8 mouse cellular contexts compared by ENCODE assay signal in genomic region chr17:87044364-87044763, GRCm38 (mm10). TPM values are rescaled to one million over a fixed set of nuclear protein-coding genes. Genes with fewer than 3 reads are reported as not detected.
DNase-seq lines count a peak whose midpoint lies in the region; ATAC-seq and TF ChIP-seq lines count a peak whose summit lies in the region.

No protein-coding gene starts in this region.

- WGBS in heart, embryonic 14.5 days, result under 1% methylated on average over 15 of the region's 15 CpGs
- WGBS in liver, embryonic 11.5 days, result 2% methylated on average over 15 of the region's 15 CpGs

- peak; percentile 99 for TF ChIP-seq CTCF in C2C12 (IDR thresholded peaks at IDR 0.05; ENCODE audit: control insufficient read depth, insufficient read depth, insufficient read length)
- TF ChIP-seq CTCF in bone marrow macrophage, adult 2 months (IDR thresholded peaks at IDR 0.05; ENCODE audit: low read depth, low read length), result peak; percentile 100
- peak; percentile 100 for TF ChIP-seq CTCF in embryonic fibroblast, embryonic 13.5 days (IDR thresholded peaks at IDR 0.05; ENCODE audit: borderline replicate concordance, insufficient read depth, low read length)

- no peaks in the 10 kb centered on the region for H3K9me3 ChIP-seq in heart, embryonic 14.5 days (ENCODE audit: control insufficient read depth, low read length)
- no peaks in the 10 kb centered on the region for H3K9me3 ChIP-seq in liver, embryonic 11.5 days (ENCODE audit: control insufficient read depth, low read length)

- H3ac ChIP-seq in C2C12 (ENCODE audit: control insufficient read depth, insufficient read length, low read depth), result no peak overlapping the region

- no peak overlapping the region for H3K9ac ChIP-seq in heart, embryonic 14.5 days (ENCODE audit: low read length)
- no peak overlapping the region for H3K9ac ChIP-seq in liver, embryonic 11.5 days (ENCODE audit: low read depth, low read length)

- H3K79me2 ChIP-seq in C2C12 (ENCODE audit: control insufficient read depth, insufficient read depth), result no peaks in the 10 kb centered on the region

- TF ChIP-seq POLR2A in bone marrow macrophage, adult 2 months (IDR thresholded peaks at IDR 0.05; ENCODE audit: borderline replicate concordance, low read depth, low read length), result no peak
- no peak for TF ChIP-seq POLR2A in embryonic fibroblast, embryonic 13.5 days (IDR thresholded peaks at IDR 0.05; ENCODE audit: low read depth, low read length)

- H3K27me3 ChIP-seq in C2C12 (ENCODE audit: control insufficient read depth, insufficient read depth, insufficient read length), result no peaks in the 10 kb centered on the region
- no peaks in the 10 kb centered on the region; the same call in 1 of the 2 replicates for H3K27me3 ChIP-seq in heart, embryonic 14.5 days (ENCODE audit: control insufficient read depth, insufficient read depth, low read length)
- no peaks in the 10 kb centered on the region; the same call in 1 of the 2 replicates for H3K27me3 ChIP-seq in liver, embryonic 11.5 days (replicated peaks; ENCODE audit: control insufficient read depth, insufficient read depth, low read length)
- no peaks in the 10 kb centered on the region for H3K27me3 ChIP-seq in splenic B cell, adult 2 months (ENCODE audit: control insufficient read depth, insufficient read depth, low read length, poor library complexity, severe bottlenecking)

- H3K36me3 ChIP-seq in C2C12 (ENCODE audit: control insufficient read depth, insufficient read depth), result no peaks in the 10 kb centered on the region
- H3K36me3 ChIP-seq in heart, embryonic 14.5 days (ENCODE audit: control insufficient read depth, insufficient read depth, low read length), result no peaks in the 10 kb centered on the region
- no peaks in the 10 kb centered on the region for H3K36me3 ChIP-seq in liver, embryonic 11.5 days (ENCODE audit: control insufficient read depth, insufficient read depth, low read length)
- H3K36me3 ChIP-seq in splenic B cell, adult 2 months (ENCODE audit: control insufficient read depth, insufficient read depth, low read length, poor library complexity, severe bottlenecking), result no peaks in the 10 kb centered on the region

- peak; percentile 35; the same call in 1 of the 2 replicates for ATAC-seq in heart, embryonic 14.5 days (ENCODE audit: insufficient number of reproducible peaks, insufficient read depth, low FRiP score, low read depth)
- ATAC-seq in liver, embryonic 11.5 days (replicated peaks; ENCODE audit: low FRiP score), result peak; percentile 71; the same call in 1 of the 2 replicates

- H3K4me3 ChIP-seq in C2C12 (ENCODE audit: insufficient read depth, poor library complexity, severe bottlenecking), result no peak overlapping the region
- H3K4me3 ChIP-seq in bone marrow macrophage, adult 2 months (ENCODE audit: insufficient read depth, low read length), result no peak overlapping the region
- no peak overlapping the region for H3K4me3 ChIP-seq in embryonic fibroblast, embryonic 13.5 days (ENCODE audit: insufficient read depth, low read length)
- H3K4me3 ChIP-seq in heart, embryonic 14.5 days (ENCODE audit: control insufficient read depth in 1 of 2, insufficient read depth in 1 of 2, low read depth in 1 of 2, low read length in 2 of 2), result no peak overlapping the region
- no peak overlapping the region for H3K4me3 ChIP-seq in liver, embryonic 11.5 days (ENCODE audit: low read depth, low read length)

- no peaks in the 10 kb centered on the region for H3K4me1 ChIP-seq in bone marrow macrophage, adult 2 months (ENCODE audit: control insufficient read depth, insufficient read depth, low read length)
- no peaks in the 10 kb centered on the region for H3K4me1 ChIP-seq in embryonic fibroblast, embryonic 13.5 days (ENCODE audit: control insufficient read depth, insufficient read depth, low read length)
- no peaks in the 10 kb centered on the region for H3K4me1 ChIP-seq in heart, embryonic 14.5 days (ENCODE audit: control insufficient read depth in 2 of 2, insufficient read depth in 2 of 2, low read length in 2 of 2)
- H3K4me1 ChIP-seq in liver, embryonic 11.5 days (replicated peaks; ENCODE audit: control insufficient read depth, insufficient read depth, low read length), result no peaks in the 10 kb centered on the region

- no peak overlapping the region for H3K4me2 ChIP-seq in heart, embryonic 14.5 days (ENCODE audit: low read length)
- H3K4me2 ChIP-seq in liver, embryonic 11.5 days, result no peak overlapping the region

- peak; percentile 98 for DNase-seq in kidney, postnatal 10 days
- peak; percentile 72 for DNase-seq in liver, embryonic 11.5 days (ENCODE audit: low spot score)
- peak; percentile 96 for DNase-seq in naive thymus-derived CD4-positive, alpha-beta T cell, adult 2 months (ENCODE audit: low read depth)
- peak; percentile 97 for DNase-seq in splenic B cell, adult 2 months (ENCODE audit: low read depth, low spot score)

- H3K27ac ChIP-seq in bone marrow macrophage, adult 2 months (ENCODE audit: insufficient read depth, low read depth, low read length), result no peak overlapping the region
- H3K27ac ChIP-seq in embryonic fibroblast, embryonic 13.5 days (ENCODE audit: insufficient read depth, low read length), result no peak overlapping the region
- H3K27ac ChIP-seq in heart, embryonic 14.5 days (replicated peaks in 1 of 2; ENCODE audit: control insufficient read depth in 1 of 2, insufficient read depth in 1 of 2, low read depth in 2 of 2, low read length in 2 of 2), result no peak overlapping the region
- H3K27ac ChIP-seq in liver, embryonic 11.5 days (ENCODE audit: low read depth, low read length), result no peak overlapping the region

- no peaks in the 10 kb centered on the region for H3K79me3 ChIP-seq in C2C12 (ENCODE audit: low read depth)

TF ChIP-seq in C2C12, 6 proteins besides CTCF, POLR2A, EP300 and RAD21:
- TF ChIP-seq USF1 (IDR thresholded peaks at IDR 0.05; ENCODE audit: low read depth) (no peak), FOSL1 (IDR thresholded peaks at IDR 0.05; ENCODE audit: insufficient read depth, low read length, poor library complexity, severe bottlenecking) (no peak), MYOG (IDR thresholded peaks at IDR 0.05; ENCODE audit: control insufficient read depth, extremely low read depth, insufficient read length) (no peak), CEBPB (IDR thresholded peaks at IDR 0.05; ENCODE audit: low read depth) (no peak), MAX (IDR thresholded peaks at IDR 0.05) (no peak), MYOD1 (IDR thresholded peaks at IDR 0.05; ENCODE audit: control insufficient read depth, insufficient read length, low read depth) (no peak)

RNA-seq across cellular contexts. Expression of gene Cript, which starts 19.0 kb away (rescaled TPM):
- 45.5 TPM for polyA plus RNA-seq in C2C12 (2012; fragmentation: generic; extraction: Trizol)
- polyA plus RNA-seq in bone marrow macrophage, adult 2 months (2012; ENCODE audit: insufficient read depth, insufficient read length, missing spikeins), result 60.7 and 69.6 TPM in 2 replicates
- polyA plus RNA-seq in embryonic fibroblast, embryonic 13.5 days (2011; ENCODE audit: insufficient read length, low read depth, missing spikeins), result 49.1 and 53.6 TPM in 2 replicates
- polyA plus RNA-seq in heart, embryonic 14.5 days (2014; fragmentation: Nextera tagmentation; extraction: Ambion mirVana), result 121 and 130 TPM in 2 replicates
- 98.6 and 105 TPM in 2 replicates for polyA plus RNA-seq in liver, embryonic 11.5 days (2014; fragmentation: Nextera tagmentation; extraction: Ambion mirVana)

RNA-seq across cellular contexts. Expression of gene Pigf, which starts 19.2 kb away (rescaled TPM):
- 29.5 TPM for polyA plus RNA-seq in C2C12 (2012; fragmentation: generic; extraction: Trizol)
- 9.6 and 12.6 TPM in 2 replicates for polyA plus RNA-seq in bone marrow macrophage, adult 2 months (2012; ENCODE audit: insufficient read depth, insufficient read length, missing spikeins)
- polyA plus RNA-seq in embryonic fibroblast, embryonic 13.5 days (2011; ENCODE audit: insufficient read length, low read depth, missing spikeins), result 17.9 and 19.5 TPM in 2 replicates
- 12.5 and 16.4 TPM in 2 replicates for polyA plus RNA-seq in heart, embryonic 14.5 days (2014; fragmentation: Nextera tagmentation; extraction: Ambion mirVana)
- 30.7 and 31.3 TPM in 2 replicates for polyA plus RNA-seq in liver, embryonic 11.5 days (2014; fragmentation: Nextera tagmentation; extraction: Ambion mirVana)
